Mouse (Mus musculus) MEL (cell line): Measurements from ENCODE around the gene Cdh15. TPM values are rescaled to one million over a fixed set of nuclear protein-coding genes. Genes with fewer than 3 reads are reported as not detected.

Source experiments
- DNase-seq: peaks from one replicate; pipeline ENCODE4 v3.0.0; 2011; ENCODE audit warnings: low read depth, low spot score
- H3K27ac ChIP-seq: 2 replicates; pipeline ENCODE4 v1.5.1; 2012; ENCODE audit warnings: low read depth, mild to moderate bottlenecking, control low read depth, low read length, moderate library complexity; ENCODE audit not compliant: control insufficient read depth
- H3K27me3 ChIP-seq, 2 experiments: fragments of 150-350 bp in 1 of 2; sonication (generic) in 1 of 2; 2 replicates each; pipeline ENCODE4 v1.6.1; 2012; ENCODE audit warnings: low read length in 2 of 2, mild to moderate bottlenecking in 2 of 2, improper control_type of control experiment in 1 of 2, moderate library complexity in 1 of 2; ENCODE audit not compliant: insufficient read depth in 2 of 2, control insufficient read depth in 1 of 2
- H3K36me3 ChIP-seq, 2 experiments: 2 replicates each; pipeline ENCODE4 v1.6.1; 2012 to 2014; ENCODE audit warnings: low read length in 2 of 2, improper control_type of control experiment in 1 of 2, inconsistent platforms in 1 of 2, mild to moderate bottlenecking in 1 of 2; ENCODE audit not compliant: insufficient read depth in 2 of 2, control insufficient read depth in 1 of 2
- H3K4me1 ChIP-seq, 2 experiments: fragments of 150-350 bp in 1 of 2; sonication (generic) in 1 of 2; 2 replicates each; pipeline ENCODE4 v1.6.1; 2012; ENCODE audit warnings: low read length in 2 of 2, improper control_type of control experiment in 1 of 2, mild to moderate bottlenecking in 1 of 2; ENCODE audit not compliant: insufficient read depth in 2 of 2, control insufficient read depth in 1 of 2
- H3K4me3 ChIP-seq, 2 experiments: fragments of 150-350 bp in 1 of 2; sonication (generic) in 1 of 2; 2 replicates each; pipeline ENCODE4 v1.5.1; 2012; ENCODE audit warnings: low read depth in 2 of 2, low read length in 2 of 2, mild to moderate bottlenecking in 2 of 2, moderate library complexity in 2 of 2, control low read depth in 1 of 2, improper control_type of control experiment in 1 of 2; ENCODE audit not compliant: control insufficient read depth in 1 of 2, insufficient read depth in 1 of 2
- H3K79me2 ChIP-seq: 2 replicates; pipeline ENCODE4 v1.6.1; 2012; ENCODE audit warnings: mild to moderate bottlenecking, low read length, moderate library complexity; ENCODE audit not compliant: control insufficient read depth, poor library complexity, insufficient read depth
- H3K9ac ChIP-seq: 2 replicates; pipeline ENCODE4 v1.6.1; 2012; ENCODE audit warnings: low read depth, mild to moderate bottlenecking, control low read depth, low read length, moderate library complexity; ENCODE audit not compliant: control insufficient read depth, poor library complexity, severe bottlenecking
- H3K9me3 ChIP-seq: fragments of 150-350 bp; sonication (generic); replicated peaks from 2 replicates; pipeline ENCODE4 v1.6.1; 2012; ENCODE audit warnings: mild to moderate bottlenecking, low read length, improper control_type of control experiment, moderate library complexity; ENCODE audit not compliant: insufficient read depth
- CHD1 ChIP-seq: IDR thresholded peaks from 2 replicates; pipeline ENCODE4 v1.6.1; 2012; ENCODE audit warnings: low read depth, mild to moderate bottlenecking, inconsistent platforms, low read length, improper control_type of control experiment
- CHD2 ChIP-seq: IDR thresholded peaks from 2 replicates; pipeline ENCODE4 v1.6.1; 2011; ENCODE audit warnings: low read length, improper control_type of control experiment
- EP300 ChIP-seq, 2 experiments: IDR thresholded peaks; 2 replicates each; pipeline ENCODE4 v1.6.1; 2011; ENCODE audit warnings: improper control_type of control experiment in 2 of 2, low read length in 2 of 2, low read depth in 1 of 2, mild to moderate bottlenecking in 1 of 2
- GATA1 ChIP-seq: IDR thresholded peaks from 2 replicates; pipeline ENCODE4 v1.6.1; 2011; ENCODE audit warnings: low read depth, low read length, improper control_type of control experiment
- KAT2A ChIP-seq: conservative IDR thresholded peaks from 2 replicates; pipeline ENCODE4 v1.6.1; 2012; ENCODE audit warnings: low read depth, low read length, improper control_type of control experiment, inconsistent platforms
- MAFK ChIP-seq: IDR thresholded peaks from 2 replicates; pipeline ENCODE4 v1.6.1; 2011; ENCODE audit warnings: low read depth, mild to moderate bottlenecking, low read length, improper control_type of control experiment, borderline replicate concordance
- NELFE ChIP-seq: IDR thresholded peaks from 2 replicates; pipeline ENCODE4 v1.6.1; 2011; ENCODE audit warnings: low read depth, low read length, improper control_type of control experiment
- POLR2A ChIP-seq, 2 experiments: IDR thresholded peaks; 2 replicates each; pipeline ENCODE4 v1.6.1; 2011 to 2012; ENCODE audit warnings: low read length in 2 of 2, mild to moderate bottlenecking in 2 of 2, control low read depth in 1 of 2, improper control_type of control experiment in 1 of 2, low read depth in 1 of 2, moderate library complexity in 1 of 2; ENCODE audit not compliant: control insufficient read depth in 1 of 2, insufficient read depth in 1 of 2, poor library complexity in 1 of 2
- RCOR1 ChIP-seq: IDR thresholded peaks from 2 replicates; pipeline ENCODE4 v1.6.1; 2012; ENCODE audit warnings: low read depth, mild to moderate bottlenecking, inconsistent platforms, low read length, improper control_type of control experiment
- SMC3 ChIP-seq: IDR thresholded peaks from 2 replicates; pipeline ENCODE4 v1.6.1; 2011; ENCODE audit warnings: low read depth, low read length, improper control_type of control experiment
- USF1 ChIP-seq: IDR thresholded peaks from 2 replicates; pipeline ENCODE4 v1.6.1; 2014; ENCODE audit warnings: low read depth, mild to moderate bottlenecking, inconsistent platforms, low read length, improper control_type of control experiment, moderate library complexity
- USF2 ChIP-seq, 2 experiments: IDR thresholded peaks; 2 replicates each; pipeline ENCODE4 v1.6.1; 2011 to 2012; ENCODE audit warnings: improper control_type of control experiment in 2 of 2, low read length in 2 of 2, borderline replicate concordance in 1 of 2, inconsistent platforms in 1 of 2, low read depth in 1 of 2, mild to moderate bottlenecking in 1 of 2; ENCODE audit not compliant: insufficient read depth in 1 of 2
- ZKSCAN1 ChIP-seq: IDR thresholded peaks from 2 replicates; pipeline ENCODE4 v1.6.1; 2012; ENCODE audit warnings: low read depth, mild to moderate bottlenecking, inconsistent platforms, low read length, improper control_type of control experiment, moderate library complexity
- polyA plus RNA-seq, 2 experiments: library from polyadenylated mRNA; stranded (reverse) in 1 of 2; unstranded in 1 of 2; fragments of >175 nt in 1 of 2; fragments of >200 nt in 1 of 2; gene quantifications; 2 replicates each; pipeline versions ENCODE4 v1.2.1 to v1.2.4; 2012; ENCODE audit warnings: low replicate concordance in 2 of 2, low read depth in 1 of 2; ENCODE audit not compliant: insufficient read length in 2 of 2, insufficient read depth in 1 of 2, missing spikeins in 1 of 2
- total RNA-seq: library from RNA; depleted of rRNA; stranded (reverse); fragments of 300-350 nt; gene quantifications from 2 replicates; pipeline ENCODE4 v1.2.3, GENCODE M21; 2012

The Cdh15 gene
- total and polyA plus RNA-seq, 3 experiments: 0.08 to 0.71 TPM; not detected in 1

DNA sequence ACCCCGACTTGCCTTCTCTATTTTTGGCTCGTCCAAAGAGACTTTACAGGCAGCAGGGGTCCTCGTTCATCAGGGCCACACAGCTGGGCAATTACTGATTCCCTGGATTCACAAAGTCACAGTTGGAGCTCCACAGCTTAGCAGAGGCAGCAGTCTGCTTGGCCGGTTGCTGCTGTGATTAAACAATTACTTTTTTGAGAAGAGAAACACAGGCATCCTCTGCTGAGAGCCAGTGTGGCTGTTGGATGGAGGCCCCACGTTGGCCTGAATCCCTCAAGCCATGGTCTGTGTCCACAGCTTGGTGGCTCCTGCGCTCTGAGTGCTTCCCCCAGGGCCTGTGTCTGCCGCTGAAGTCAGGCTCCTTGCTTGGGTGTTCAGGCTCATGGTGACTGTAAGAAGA lies 33.2 kb upstream of the Cdh15 start:
- no peaks in the 10 kb centered on the region; a peak in 1 of 4 replicates for H3K36me3 ChIP-seq
- no peaks in the 10 kb centered on the region for H3K9me3 ChIP-seq
- no peaks in the 10 kb centered on the region for H3K79me2 ChIP-seq
- no peaks in the 10 kb centered on the region for H3K4me1 ChIP-seq
- DNase-seq: no peak
- no peak overlapping the region for H3K9ac ChIP-seq
- no peak for TF ChIP-seq RCOR1
- no peak for TF ChIP-seq CHD2
- TF ChIP-seq USF2 (IDR thresholded peaks at IDR 0.05; ENCODE audit: borderline replicate concordance in 1 of 2, insufficient read depth in 1 of 2, low read depth in 1 of 2, low read length in 2 of 2): no peak
- TF ChIP-seq MAFK: no peak
- TF ChIP-seq, all 39 proteins: peak for 0
- Histone ChIP-seq H3K4me3 (no peak overlapping the region), H3K27ac (no peak overlapping the region), H3K27me3 (no peaks in the 10 kb centered on the region)

DNA sequence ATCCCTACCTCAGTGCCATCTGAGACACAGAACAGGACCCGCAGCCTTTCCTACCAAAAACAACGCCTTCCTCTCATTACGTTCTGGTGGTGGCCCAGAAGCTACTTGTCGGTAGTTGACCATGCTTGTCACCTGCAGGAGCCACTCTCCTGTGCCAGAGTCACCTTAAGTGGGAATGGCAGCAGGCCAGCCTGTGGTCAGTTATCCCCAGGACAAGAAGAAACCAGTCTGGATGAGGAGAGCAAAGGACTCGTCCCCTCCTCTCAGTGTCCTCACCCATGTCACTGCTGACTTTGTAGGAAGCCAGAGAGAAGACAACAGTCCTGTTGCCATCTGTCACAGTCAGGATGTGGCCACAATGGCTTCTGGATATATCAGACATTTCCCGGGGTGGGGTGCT lies 30.8 kb upstream of the Cdh15 start:
- H3K79me2 ChIP-seq: no peaks in the 10 kb centered on the region
- H3K36me3 ChIP-seq: no peaks in the 10 kb centered on the region; a peak in 1 of 4 replicates
- no peaks in the 10 kb centered on the region for H3K4me1 ChIP-seq
- DNase-seq: no peak
- H3K27ac ChIP-seq: no peak overlapping the region
- no peak overlapping the region for H3K9ac ChIP-seq
- H3K9me3 ChIP-seq: no peaks in the 10 kb centered on the region
- H3K27me3 ChIP-seq: no peaks in the 10 kb centered on the region
- TF ChIP-seq POLR2A (IDR thresholded peaks at IDR 0.05; ENCODE audit: control insufficient read depth in 1 of 2, insufficient read depth in 1 of 2, low read depth in 1 of 2, low read length in 2 of 2, poor library complexity in 1 of 2) (no peak), GATA1 (no peak), USF2 (IDR thresholded peaks at IDR 0.05; ENCODE audit: borderline replicate concordance in 1 of 2, insufficient read depth in 1 of 2, low read depth in 1 of 2, low read length in 2 of 2) (no peak), USF1 (no peak), CHD1 (no peak)
- no peak overlapping the region for H3K4me3 ChIP-seq

DNA sequence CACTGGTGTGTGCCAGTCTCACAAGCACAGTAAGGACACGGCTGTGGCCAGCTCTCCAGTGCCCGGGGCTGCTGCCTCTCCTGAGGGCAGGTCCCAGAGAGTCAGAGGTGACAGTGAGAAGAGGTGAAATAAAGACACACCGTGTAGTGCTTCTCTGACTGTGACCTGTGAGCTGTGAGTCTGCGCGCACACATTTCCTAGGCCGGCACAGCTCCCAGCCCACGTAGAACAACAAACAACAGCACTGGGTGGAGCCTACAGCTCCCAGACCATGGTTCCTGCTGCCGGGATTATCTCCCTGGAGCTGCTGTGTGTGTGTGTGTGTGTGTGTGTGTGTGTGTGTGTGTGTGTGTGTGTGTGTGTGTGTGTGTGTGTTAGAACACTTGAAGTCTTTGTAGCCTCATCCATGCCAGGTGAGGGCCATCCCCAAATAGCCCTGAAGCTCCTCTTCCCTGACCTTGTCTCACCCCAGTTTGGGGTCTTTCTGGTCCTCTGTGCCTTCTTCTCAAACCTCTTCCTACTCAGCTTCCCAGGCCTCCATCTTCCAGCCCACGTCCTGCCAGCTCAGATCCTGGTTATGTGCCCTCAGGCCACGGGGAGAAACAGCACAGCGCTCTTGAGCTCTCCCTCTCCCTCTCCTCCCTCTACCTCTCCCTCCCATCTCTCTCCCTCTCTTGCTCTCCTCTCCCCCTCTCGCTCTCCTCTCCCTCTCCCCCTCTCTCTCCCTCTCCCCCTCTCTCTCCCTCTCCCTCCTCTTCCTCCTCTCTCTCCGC lies 29.9 kb upstream of the Cdh15 start:
- no peaks in the 10 kb centered on the region for H3K4me1 ChIP-seq
- no peaks in the 10 kb centered on the region for H3K27me3 ChIP-seq
- no peak overlapping the region for H3K9ac ChIP-seq

More for the DNA sequence above, 29.9 kb upstream of the Cdh15 start:
- H3K36me3 ChIP-seq: no peaks in the 10 kb centered on the region; a peak in 1 of 4 replicates
- H3K79me2 ChIP-seq: no peaks in the 10 kb centered on the region
- H3K4me3 ChIP-seq: no peak overlapping the region
- H3K27ac ChIP-seq: no peak overlapping the region
- no peak for DNase-seq
- TF ChIP-seq SMC3 (no peak), NELFE (no peak), ZKSCAN1 (no peak), KAT2A (no peak), EP300 (IDR thresholded peaks at IDR 0.05; ENCODE audit: low read depth in 1 of 2, low read length in 2 of 2) (no peak)
- H3K9me3 ChIP-seq: no peaks in the 10 kb centered on the region
